Mouse (Mus musculus) lung, postnatal 0 days (tissue): ENCODE results near the gene Cdyl.

Source experiments
- CTCF ChIP-seq: IDR thresholded peaks from 2 replicates; pipeline ENCODE4 v1.5.1; 2016; ENCODE audit warnings: antibody characterized with exemption, mild to moderate bottlenecking
- EP300 ChIP-seq: IDR thresholded peaks from 2 replicates; pipeline ENCODE4 v1.6.1; 2016; ENCODE audit warnings: antibody characterized with exemption, mild to moderate bottlenecking, control low read depth

- peak; percentile 79 for TF ChIP-seq CTCF
- no peak for TF ChIP-seq EP300
Measured at GRCm38 (mm10) chr13:35886121-35886725, 226.6 kb downstream of the Cdyl start.
